ENCODE assay signal across 18 mouse cellular contexts in the genomic region with DNA sequence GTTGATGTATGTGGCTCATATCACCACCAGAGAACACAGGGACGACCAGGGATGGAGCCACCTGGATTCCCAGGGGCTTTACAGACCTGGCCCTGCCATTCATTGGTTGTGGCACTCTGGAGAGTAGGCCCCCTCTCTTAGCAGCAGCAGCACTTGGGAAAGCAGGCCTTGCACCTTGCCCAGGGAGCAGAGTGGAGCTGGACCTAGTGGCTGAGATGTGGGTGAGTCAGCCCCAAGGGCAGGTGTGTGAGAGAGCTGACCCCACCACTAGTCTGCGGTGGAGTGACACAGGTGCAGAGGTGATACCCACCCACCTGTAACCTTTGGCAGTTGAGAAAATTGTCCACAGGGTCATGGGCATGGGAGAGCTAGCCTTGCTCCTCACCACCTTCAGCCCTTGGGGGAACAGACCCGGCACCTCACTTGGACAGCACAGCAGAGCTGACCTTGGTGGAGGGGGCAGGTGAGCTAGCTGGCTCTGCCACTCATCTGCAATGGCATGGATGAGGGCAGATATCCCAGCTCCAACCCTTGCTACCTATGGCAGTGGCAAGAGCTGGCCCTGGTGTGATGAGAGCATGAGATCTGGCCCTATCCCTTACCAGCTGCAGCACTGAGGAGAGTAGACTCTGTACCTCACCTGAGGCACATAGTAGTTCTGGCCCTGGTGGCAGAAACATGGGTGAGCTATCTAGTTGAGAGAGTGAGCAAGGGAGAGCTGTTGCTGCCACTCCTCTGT.
A peak's percentile ranks its signal among the peaks of the same experiment; 100 is the strongest.
DNase-seq lines count a peak whose midpoint lies in the region; ATAC-seq and TF ChIP-seq lines count a peak whose summit lies in the region.
"Had no signal": no experiment of that assay in that cellular context is flagged by ENCODE, and none has a peak within 500 bp of the region (broad histone marks: within the 10 kb centered on the region; RNA-seq: fewer than 3 reads in every experiment).

No protein-coding gene starts in this region.

- no peaks in the 10 kb centered on the region for H3K9me3 ChIP-seq in hindbrain, embryonic 12.5 days (replicated peaks)
- H3K9me3 ChIP-seq in hindbrain, postnatal 0 days (ENCODE audit: low read length) = no peaks in the 10 kb centered on the region
- H3K9me3 ChIP-seq in midbrain, embryonic 13.5 days = no peaks in the 10 kb centered on the region
- no peaks in the 10 kb centered on the region for H3K9me3 ChIP-seq in midbrain, postnatal 0 days (ENCODE audit: low read length)
- H3K9me3 ChIP-seq in megakaryocyte, embryonic 14.5 days = peaks cover 19% of the 10 kb centered on the region
- H3K9me3 ChIP-seq in intestine, postnatal 0 days (ENCODE audit: control insufficient read depth) = no peaks in the 10 kb centered on the region
- H3K9me3 ChIP-seq: heart, embryonic 15.5 days; liver, embryonic 13.5 days had no signal

- no peak for DNase-seq in cerebellum, adult 9-10 months
- no peak for DNase-seq in hindbrain, postnatal 0 days (ENCODE audit: low spot score)
- no peak for DNase-seq in midbrain, postnatal 0 days (ENCODE audit: low spot score)
- DNase-seq: adrenal gland, postnatal 10 days; cerebellum, adult 8-10 months; gastrocnemius, postnatal 25 days; kidney, adult 8-10 months; layer of hippocampus, adult 9-11 months; liver, embryonic 13.5 days; spleen, adult 18-20 months; thymus, postnatal 4 days had no signal

- TF ChIP-seq CTCF in hindbrain, postnatal 0 days (IDR thresholded peaks at IDR 0.05; ENCODE audit: low read depth) = no peak
- TF ChIP-seq CTCF in midbrain, postnatal 0 days (IDR thresholded peaks at IDR 0.05) = no peak
- TF ChIP-seq CTCF in intestine, postnatal 0 days (IDR thresholded peaks at IDR 0.05; ENCODE audit: low read depth) = no peak

- no peak overlapping the region for H3K4me2 ChIP-seq in hindbrain, embryonic 12.5 days (replicated peaks)
- no peak overlapping the region for H3K4me2 ChIP-seq in hindbrain, postnatal 0 days (ENCODE audit: low read depth, low read length)
- no peak overlapping the region for H3K4me2 ChIP-seq in midbrain, embryonic 13.5 days (replicated peaks)
- no peak overlapping the region for H3K4me2 ChIP-seq in midbrain, postnatal 0 days (ENCODE audit: low read depth, low read length, poor library complexity, severe bottlenecking)
- H3K4me2 ChIP-seq in intestine, postnatal 0 days (replicated peaks; ENCODE audit: low read depth) = no peak overlapping the region
- H3K4me2 ChIP-seq: heart, embryonic 15.5 days; liver, embryonic 13.5 days had no signal

- no peak overlapping the region for H3K4me3 ChIP-seq in hindbrain, embryonic 12.5 days
- H3K4me3 ChIP-seq in hindbrain, postnatal 0 days (ENCODE audit: low read length) = no peak overlapping the region
- no peak overlapping the region for H3K4me3 ChIP-seq in midbrain, embryonic 13.5 days (replicated peaks)
- H3K4me3 ChIP-seq in midbrain, postnatal 0 days (ENCODE audit: low read depth, low read length) = no peak overlapping the region
- H3K4me3 ChIP-seq in megakaryocyte, embryonic 14.5 days (replicated peaks) = peak overlapping the region; percentile 1
- no peak overlapping the region for H3K4me3 ChIP-seq in intestine, postnatal 0 days (ENCODE audit: low read depth, low read length)
- H3K4me3 ChIP-seq: erythroblast, embryonic 14.5 days; heart, embryonic 15.5 days; liver, embryonic 13.5 days had no signal

- H3K27me3 ChIP-seq in hindbrain, embryonic 12.5 days = no peaks in the 10 kb centered on the region
- H3K27me3 ChIP-seq in hindbrain, postnatal 0 days (ENCODE audit: insufficient read depth, low read length) = no peaks in the 10 kb centered on the region
- H3K27me3 ChIP-seq in midbrain, embryonic 13.5 days = no peaks in the 10 kb centered on the region
- no peaks in the 10 kb centered on the region for H3K27me3 ChIP-seq in midbrain, postnatal 0 days (ENCODE audit: insufficient read depth, low read length)
- no peaks in the 10 kb centered on the region for H3K27me3 ChIP-seq in megakaryocyte, embryonic 14.5 days (replicated peaks)
- H3K27me3 ChIP-seq in intestine, postnatal 0 days (replicated peaks; ENCODE audit: control insufficient read depth, insufficient read depth, low read length) = no peaks in the 10 kb centered on the region
- H3K27me3 ChIP-seq: heart, embryonic 15.5 days; liver, embryonic 13.5 days had no signal

- H3K36me3 ChIP-seq in hindbrain, embryonic 12.5 days = no peaks in the 10 kb centered on the region
- no peaks in the 10 kb centered on the region for H3K36me3 ChIP-seq in hindbrain, postnatal 0 days (ENCODE audit: insufficient read depth, low read length)
- no peaks in the 10 kb centered on the region for H3K36me3 ChIP-seq in midbrain, embryonic 13.5 days
- no peaks in the 10 kb centered on the region for H3K36me3 ChIP-seq in midbrain, postnatal 0 days (ENCODE audit: insufficient read depth, low read length)
- no peaks in the 10 kb centered on the region for H3K36me3 ChIP-seq in megakaryocyte, embryonic 14.5 days (replicated peaks; ENCODE audit: low read length)
- no peaks in the 10 kb centered on the region for H3K36me3 ChIP-seq in intestine, postnatal 0 days (ENCODE audit: control insufficient read depth, insufficient read depth)
- H3K36me3 ChIP-seq: heart, embryonic 15.5 days; liver, embryonic 13.5 days had no signal

- peaks cover 6% of the 10 kb centered on the region for H3K4me1 ChIP-seq in hindbrain, embryonic 12.5 days
- no peaks in the 10 kb centered on the region for H3K4me1 ChIP-seq in hindbrain, postnatal 0 days (ENCODE audit: insufficient read depth, low read length)
- peaks cover 9% of the 10 kb centered on the region for H3K4me1 ChIP-seq in midbrain, embryonic 13.5 days (replicated peaks)
- no peaks in the 10 kb centered on the region for H3K4me1 ChIP-seq in midbrain, postnatal 0 days (ENCODE audit: insufficient read depth, low read length)
- no peaks in the 10 kb centered on the region for H3K4me1 ChIP-seq in megakaryocyte, embryonic 14.5 days
- no peaks in the 10 kb centered on the region for H3K4me1 ChIP-seq in intestine, postnatal 0 days (replicated peaks; ENCODE audit: control insufficient read depth, insufficient read depth, low read length)
- H3K4me1 ChIP-seq: heart, embryonic 15.5 days; liver, embryonic 13.5 days had no signal

- 0 out of 2 replicates have a peak, but pooled peaks have one; percentile 20 for ATAC-seq in cerebellum, adult (ENCODE audit: insufficient number of reproducible peaks, low FRiP score, low TSS enrichment)
- ATAC-seq in hindbrain, embryonic 12.5 days (ENCODE audit: low FRiP score) = peak; percentile 50; the same call in 1 of the 2 replicates
- no peak for ATAC-seq in hindbrain, postnatal 0 days
- ATAC-seq in midbrain, embryonic 13.5 days = peak; percentile 67
- ATAC-seq in midbrain, postnatal 0 days (ENCODE audit: low FRiP score) = no peak
- ATAC-seq in intestine, postnatal 0 days = no peak

- H3K27ac ChIP-seq in hindbrain, embryonic 12.5 days = no peak overlapping the region
- H3K27ac ChIP-seq in hindbrain, postnatal 0 days = no peak overlapping the region
- no peak overlapping the region for H3K27ac ChIP-seq in midbrain, embryonic 13.5 days
- H3K27ac ChIP-seq in midbrain, postnatal 0 days (ENCODE audit: low read depth, low read length) = no peak overlapping the region
- H3K27ac ChIP-seq in intestine, postnatal 0 days (ENCODE audit: low read depth, low read length) = no peak overlapping the region
- H3K27ac ChIP-seq: heart, embryonic 15.5 days; liver, embryonic 13.5 days had no signal

- 83% methylated on average over 3 of the region's 3 CpGs for WGBS in hindbrain, embryonic 12.5 days
- WGBS in hindbrain, postnatal 0 days = 89% methylated on average over 3 of the region's 3 CpGs
- 91% methylated on average over 3 of the region's 3 CpGs for WGBS in midbrain, embryonic 13.5 days
- WGBS in midbrain, postnatal 0 days = 93% methylated on average over 3 of the region's 3 CpGs
- 89% methylated on average over 3 of the region's 3 CpGs for WGBS in intestine, postnatal 0 days

- no peak overlapping the region for H3K9ac ChIP-seq in hindbrain, embryonic 12.5 days
- no peak overlapping the region for H3K9ac ChIP-seq in hindbrain, postnatal 0 days (replicated peaks; ENCODE audit: low read length)
- H3K9ac ChIP-seq in midbrain, embryonic 13.5 days (replicated peaks) = no peak overlapping the region
- H3K9ac ChIP-seq in midbrain, postnatal 0 days (replicated peaks; ENCODE audit: low read length, poor library complexity, severe bottlenecking) = no peak overlapping the region
- H3K9ac ChIP-seq in intestine, postnatal 0 days (ENCODE audit: low read depth, low read length) = no peak overlapping the region
- H3K9ac ChIP-seq: heart, embryonic 15.5 days; liver, embryonic 13.5 days had no signal

Comparison
In these comparisons a context has a peak if more than half of its experiments do, and no peak if none do; other contexts are left out.
1. ATAC-seq: peak in cerebellum, adult (single experiment), hindbrain, embryonic 12.5 days (single experiment) and midbrain, embryonic 13.5 days (single experiment); none in hindbrain, postnatal 0 days (single experiment), midbrain, postnatal 0 days (single experiment) and intestine, postnatal 0 days (single experiment).